Mouse (Mus musculus): ENCODE measurements around the gene Nt5c2.

- TF ChIP-seq POLR2A (IDR thresholded peaks at IDR 0.05; ENCODE audit: borderline replicate concordance, extremely low read depth, low read depth, low read length) (no peak), CTCF (IDR thresholded peaks at IDR 0.05; ENCODE audit: insufficient read depth, low read length) (no peak)
These were observed 125.3 kb downstream of the Nt5c2 start for GRCm38 (mm10) chr19:46889666-46890065.

Data from lung, adult 2 months (tissue).